Mouse (Mus musculus) embryonic facial prominence, embryonic 15.5 days (tissue): ENCODE results near the gene Zcchc4. TPM values are rescaled to one million over a fixed set of nuclear protein-coding genes. Genes with fewer than 3 reads are reported as not detected.

Source experiments
- ATAC-seq: fragments of 200-750 bp; cut with Nextera tagmentation; 2 replicates; pipeline ENCODE4 v1.8.0; 2017; ENCODE audit warnings: low read depth, moderate TSS enrichment; ENCODE audit not compliant: insufficient number of reproducible peaks, low FRiP score, low TSS enrichment
- H3K27ac ChIP-seq: fragments of 300-500 bp; sonication (generic); replicated peaks from 2 replicates; pipeline ENCODE4 v1.5.1; 2015; ENCODE audit warnings: mild to moderate bottlenecking, inconsistent platforms
- H3K27me3 ChIP-seq: fragments of 300-500 bp; sonication (generic); 2 replicates; pipeline ENCODE4 v1.6.1; 2015; ENCODE audit warnings: inconsistent platforms
- H3K36me3 ChIP-seq: fragments of 300-500 bp; sonication (generic); 2 replicates; pipeline ENCODE4 v1.6.1; 2015; ENCODE audit warnings: mild to moderate bottlenecking, inconsistent platforms
- H3K4me1 ChIP-seq: fragments of 300-500 bp; sonication (generic); 2 replicates; pipeline ENCODE4 v1.6.1; 2015; ENCODE audit warnings: inconsistent platforms
- H3K4me2 ChIP-seq: fragments of 300-500 bp; sonication (generic); replicated peaks from 2 replicates; pipeline ENCODE4 v1.6.1; 2015; ENCODE audit warnings: mild to moderate bottlenecking, inconsistent platforms
- H3K4me3 ChIP-seq: fragments of 300-500 bp; sonication (generic); replicated peaks from 2 replicates; pipeline ENCODE4 v1.5.1; 2015; ENCODE audit warnings: mild to moderate bottlenecking, inconsistent platforms
- H3K9ac ChIP-seq: fragments of 300-500 bp; sonication (generic); 2 replicates; pipeline ENCODE4 v1.6.1; 2015; ENCODE audit warnings: inconsistent platforms
- H3K9me3 ChIP-seq: fragments of 300-500 bp; sonication (generic); replicated peaks from 2 replicates; pipeline ENCODE4 v1.6.1; 2016; ENCODE audit warnings: inconsistent platforms
- WGBS: fragments of 180-500 bp; shearing (Covaris S2); methylation state at CpG from one replicate; pipeline ENCODE4 v1.1.7; 2015; 5-methylcytosine and 5-hydroxymethylcytosine counted together
- polyA plus RNA-seq: library from polyadenylated mRNA; unstranded; fragments of >200 nt; fragmentation: Nextera tagmentation; extraction: Ambion mirVana; gene quantifications from 2 replicates; pipeline ENCODE4 v1.2.1, GENCODE M21; 2015

The Zcchc4 gene
- polyA plus RNA-seq, 1 experiment from 2014 or later = 17.4 TPM

DNA sequence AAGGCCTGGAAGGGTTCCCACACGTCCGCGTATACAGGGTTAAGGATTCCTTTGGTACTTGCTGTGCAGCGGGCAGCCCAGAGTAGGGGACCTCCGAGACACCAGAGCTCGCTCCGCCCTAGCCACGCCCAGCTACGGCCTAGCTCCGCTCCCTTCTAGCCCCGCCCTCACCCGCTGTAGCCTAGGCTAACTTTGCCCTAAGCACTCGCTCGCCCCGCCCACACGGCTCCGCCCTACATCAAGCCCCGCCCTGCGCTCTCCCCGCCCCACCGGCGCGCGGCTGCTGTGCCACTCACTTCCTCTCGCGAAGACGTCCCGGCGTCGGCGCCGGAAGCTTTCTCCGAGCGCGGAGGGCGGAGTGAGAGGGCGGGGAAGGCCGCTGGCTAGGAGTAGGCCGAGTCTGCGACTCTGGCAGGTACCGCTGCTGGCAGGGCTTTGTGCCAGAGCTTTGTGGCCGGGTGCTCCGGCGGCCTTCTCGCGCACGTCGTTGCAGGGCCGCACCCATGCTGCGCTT lies 58.6 kb downstream of the Zcchc4 start, which contains the start of gene Anapc4:
TSS of gene Anapc4 (plus strand) at position 252 of the 514 bp plus-strand sequence.
- peak within 1 kb of the TSS; percentile 95 for H3K27ac ChIP-seq
- peak within 1 kb of the TSS; percentile 77 for H3K9ac ChIP-seq
- H3K4me2 ChIP-seq = peak within 1 kb of the TSS; percentile 62
- peaks cover 24% of the 10 kb centered on the region for H3K4me1 ChIP-seq
- peaks cover 17% of the 10 kb centered on the region for H3K36me3 ChIP-seq
- no peaks in the 10 kb centered on the region for H3K27me3 ChIP-seq
- H3K4me3 ChIP-seq = peak within 1 kb of the TSS; percentile 86
- no peaks in the 10 kb centered on the region for H3K9me3 ChIP-seq
- peak; percentile 99 for ATAC-seq
- under 1% methylated on average over 50 of the region's 50 CpGs for WGBS

GRCm38 (mm10) chr5:52834386-52834785 lies 59.2 kb downstream of the Zcchc4 start:
- H3K27ac ChIP-seq = peak overlapping the region; percentile 95
- H3K36me3 ChIP-seq = peaks cover 21% of the 10 kb centered on the region
- H3K4me3 ChIP-seq = peak overlapping the region; percentile 86
- no peaks in the 10 kb centered on the region for H3K27me3 ChIP-seq
- no peak for ATAC-seq
- H3K9me3 ChIP-seq = no peaks in the 10 kb centered on the region
- peaks cover 24% of the 10 kb centered on the region for H3K4me1 ChIP-seq
- H3K4me2 ChIP-seq = peak overlapping the region; percentile 62
- 5% methylated on average over 8 of the region's 8 CpGs for WGBS
- H3K9ac ChIP-seq = peak overlapping the region; percentile 77

- no peak overlapping the region for H3K4me3 ChIP-seq
- no peak for ATAC-seq
- 90% methylated on average over 7 of the region's 7 CpGs for WGBS
These were observed 69.1 kb downstream of the Zcchc4 start for GRCm38 (mm10) chr5:52844319-52844718.

DNA sequence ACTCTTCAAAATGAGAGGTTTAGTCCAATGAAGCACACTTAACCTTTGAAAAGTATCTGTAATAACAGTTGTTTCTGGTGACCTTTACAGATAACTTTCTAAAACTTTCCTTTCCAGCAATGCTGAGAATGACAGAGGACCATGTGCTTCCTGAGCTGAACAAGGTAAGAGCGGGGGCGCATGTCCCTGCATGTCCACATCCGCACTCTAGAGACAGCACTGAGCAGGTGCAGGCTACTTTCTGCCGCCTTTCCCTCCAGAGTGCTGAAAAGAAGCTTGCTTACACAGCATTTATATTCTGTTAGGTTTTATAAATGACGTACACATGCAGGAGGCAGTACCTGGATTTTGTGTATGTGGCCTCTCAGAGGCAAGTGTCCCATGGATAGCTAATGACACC lies 80.5 kb downstream of the Zcchc4 start:
- no peaks in the 10 kb centered on the region for H3K4me1 ChIP-seq
- 76% methylated on average over 5 of the region's 5 CpGs for WGBS

More at GRCm38 (mm10) chr5:52844319-52844718, 69.1 kb downstream of the Zcchc4 start:
- H3K4me1 ChIP-seq = no peaks in the 10 kb centered on the region
- no peaks in the 10 kb centered on the region for H3K27me3 ChIP-seq
- H3K9me3 ChIP-seq = no peaks in the 10 kb centered on the region
- H3K4me2 ChIP-seq = no peak overlapping the region
- no peak overlapping the region for H3K9ac ChIP-seq
- no peak overlapping the region for H3K27ac ChIP-seq
- peaks cover 63% of the 10 kb centered on the region for H3K36me3 ChIP-seq

DNA sequence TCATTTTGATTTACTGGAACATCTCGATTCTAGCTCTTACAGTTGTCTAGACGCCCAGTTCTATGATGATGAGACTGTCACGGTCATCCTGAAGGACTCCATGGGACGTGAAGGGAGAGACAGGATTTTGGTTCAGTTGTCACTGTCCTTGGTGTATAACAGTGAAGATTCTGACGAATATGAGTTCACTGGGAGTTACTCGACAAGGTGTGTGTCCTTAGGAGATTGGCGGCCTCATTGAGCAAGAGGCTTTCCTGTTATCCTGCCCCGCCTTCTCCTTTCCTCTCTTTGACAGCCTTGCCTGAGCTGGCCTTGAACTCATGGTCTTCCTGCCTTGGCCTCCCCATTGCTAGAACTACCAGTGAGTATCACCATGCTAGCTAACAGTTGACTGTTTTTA lies 89.2 kb downstream of the Zcchc4 start:
- no peak overlapping the region for H3K27ac ChIP-seq
- H3K9ac ChIP-seq = no peak overlapping the region
- H3K4me1 ChIP-seq = no peaks in the 10 kb centered on the region
- no peak overlapping the region for H3K4me2 ChIP-seq
- no peaks in the 10 kb centered on the region for H3K9me3 ChIP-seq
- peaks cover 84% of the 10 kb centered on the region for H3K36me3 ChIP-seq
- ATAC-seq = no peak
- H3K4me3 ChIP-seq = no peak overlapping the region
- no peaks in the 10 kb centered on the region for H3K27me3 ChIP-seq
- WGBS = 85% methylated on average over 8 of the region's 8 CpGs

More for the DNA sequence above, 80.5 kb downstream of the Zcchc4 start:
- H3K9ac ChIP-seq = no peak overlapping the region
- H3K4me2 ChIP-seq = no peak overlapping the region
- no peak overlapping the region for H3K27ac ChIP-seq
- no peaks in the 10 kb centered on the region for H3K9me3 ChIP-seq
- ATAC-seq = no peak
- H3K27me3 ChIP-seq = no peaks in the 10 kb centered on the region
- H3K36me3 ChIP-seq = peaks cover 64% of the 10 kb centered on the region
- H3K4me3 ChIP-seq = no peak overlapping the region

- no peak for ATAC-seq
- Histone ChIP-seq H3K9ac (no peak overlapping the region), H3K27me3 (no peaks in the 10 kb centered on the region), H3K4me1 (no peaks in the 10 kb centered on the region), H3K36me3 (peaks cover 71% of the 10 kb centered on the region), H3K4me2 (no peak overlapping the region), H3K27ac (0 out of 2 replicates have a peak overlapping the region, but pooled peaks have one; percentile 41), H3K4me3 (no peak overlapping the region), H3K9me3 (no peaks in the 10 kb centered on the region)
- WGBS = 65% methylated on average over 9 of the region's 9 CpGs
These were observed 90.6 kb downstream of the Zcchc4 start for GRCm38 (mm10) chr5:52865825-52866224.

GRCm38 (mm10) chr5:52866361-52867155 lies 91.3 kb downstream of the Zcchc4 start:
- WGBS = 86% methylated on average over 18 of the region's 18 CpGs
- H3K36me3 ChIP-seq = peaks cover 65% of the 10 kb centered on the region
- no peak for ATAC-seq

GRCm38 (mm10) chr5:52868918-52869703 lies 93.9 kb downstream of the Zcchc4 start:
- no peak for ATAC-seq

More at GRCm38 (mm10) chr5:52866361-52867155, 91.3 kb downstream of the Zcchc4 start:
- H3K27ac ChIP-seq = no peak overlapping the region
- H3K4me2 ChIP-seq = no peak overlapping the region
- H3K4me3 ChIP-seq = no peak overlapping the region
- no peaks in the 10 kb centered on the region for H3K9me3 ChIP-seq
- H3K9ac ChIP-seq = no peak overlapping the region
- no peaks in the 10 kb centered on the region for H3K27me3 ChIP-seq
- H3K4me1 ChIP-seq = no peaks in the 10 kb centered on the region

GRCm38 (mm10) chr5:52871461-52871860 lies 96.3 kb downstream of the Zcchc4 start:
- no peak overlapping the region for H3K4me3 ChIP-seq
- H3K27ac ChIP-seq = no peak overlapping the region
- H3K4me1 ChIP-seq = no peaks in the 10 kb centered on the region
- ATAC-seq = no peak
- 23% methylated on average over 1 of the region's 1 CpGs for WGBS
- H3K9ac ChIP-seq = no peak overlapping the region
- no peak overlapping the region for H3K4me2 ChIP-seq
- peaks cover 26% of the 10 kb centered on the region for H3K36me3 ChIP-seq
- no peaks in the 10 kb centered on the region for H3K27me3 ChIP-seq
- H3K9me3 ChIP-seq = no peaks in the 10 kb centered on the region

More at GRCm38 (mm10) chr5:52868918-52869703, 93.9 kb downstream of the Zcchc4 start:
- Histone ChIP-seq H3K27me3 (no peaks in the 10 kb centered on the region), H3K4me3 (no peak overlapping the region), H3K4me2 (no peak overlapping the region), H3K9me3 (no peaks in the 10 kb centered on the region), H3K27ac (no peak overlapping the region), H3K4me1 (no peaks in the 10 kb centered on the region), H3K9ac (no peak overlapping the region), H3K36me3 (peaks cover 47% of the 10 kb centered on the region)
- WGBS = 76% methylated on average over 12 of the region's 12 CpGs

DNA sequence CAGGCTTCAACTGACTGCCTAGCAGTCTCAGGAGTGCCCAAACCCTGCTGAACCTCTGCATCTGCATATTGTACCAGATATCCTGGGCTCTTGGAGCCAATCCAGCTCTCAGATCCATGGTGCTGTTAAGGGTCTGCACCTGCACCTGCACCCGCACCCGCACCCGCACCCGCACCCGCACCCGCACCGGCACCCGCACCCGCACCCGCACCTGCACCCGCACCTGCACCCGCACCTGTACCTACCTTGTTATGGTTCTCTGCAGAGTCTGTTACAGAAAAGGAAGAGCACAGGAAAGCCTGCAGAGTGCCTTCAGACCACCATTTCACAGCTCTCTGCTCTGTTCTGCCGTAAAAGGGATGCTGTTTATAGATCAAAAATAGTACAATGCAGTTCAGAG lies 96.8 kb downstream of the Zcchc4 start:
- no peaks in the 10 kb centered on the region for H3K4me1 ChIP-seq
- no peaks in the 10 kb centered on the region for H3K9me3 ChIP-seq
- no peak overlapping the region for H3K4me2 ChIP-seq
- no peaks in the 10 kb centered on the region for H3K27me3 ChIP-seq
- H3K9ac ChIP-seq = no peak overlapping the region
- H3K36me3 ChIP-seq = peaks cover 22% of the 10 kb centered on the region
- 95% methylated on average over 13 of the region's 13 CpGs for WGBS
- no peak for ATAC-seq
- no peak overlapping the region for H3K4me3 ChIP-seq
- no peak overlapping the region for H3K27ac ChIP-seq
